Mouse (Mus musculus): ENCODE data around the gene Tesk2. TPM values are rescaled to one million over a fixed set of nuclear protein-coding genes. Genes with fewer than 3 reads are reported as not detected.
"Not testable (repeated sequence)": the region's sequence is repeated elsewhere in the genome, so short reads cannot be mapped to it uniquely, and the experiment has no call there.

Gene Tesk2
- polyA plus RNA-seq, 1 experiment from 2014 or later = 3.2 TPM

GRCm38 (mm10) chr4:116830070-116830368, 109.3 kb downstream of the Tesk2 start:
- H3K27ac ChIP-seq (replicated peaks; ENCODE audit: low read depth, low read length) = peak overlapping the region; percentile 43
- ATAC-seq (ENCODE audit: low FRiP score, low TSS enrichment) (0 out of 2 replicates have a peak, but pooled peaks have one; percentile 48), DNase-seq (peak; percentile 59)
- no peaks in the 10 kb centered on the region for H3K9me3 ChIP-seq (ENCODE audit: control insufficient read depth, low read length)
- H3K27me3 ChIP-seq (ENCODE audit: control insufficient read depth, insufficient read depth, low read length) = no peaks in the 10 kb centered on the region
- H3K4me3 ChIP-seq (replicated peaks; ENCODE audit: low read depth, low read length) = no peak overlapping the region
- no peak overlapping the region for H3K4me2 ChIP-seq (ENCODE audit: low read length)
- WGBS = 4% methylated on average over 6 of the region's 6 CpGs
- H3K4me1 ChIP-seq (ENCODE audit: control insufficient read depth, insufficient read depth, low read length) = peaks cover 9% of the 10 kb centered on the region
- H3K36me3 ChIP-seq (ENCODE audit: control insufficient read depth, insufficient read depth, low read length) = no peaks in the 10 kb centered on the region
- peak overlapping the region; percentile 44 for H3K9ac ChIP-seq (replicated peaks; ENCODE audit: low read length)

- ATAC-seq (ENCODE audit: low FRiP score, low TSS enrichment) (no peak), DNase-seq (no peak)
- no peaks in the 10 kb centered on the region for H3K36me3 ChIP-seq (ENCODE audit: control insufficient read depth, insufficient read depth, low read length)
- 6% methylated on average over 2 of the region's 2 CpGs for WGBS
- no peak overlapping the region for H3K9ac ChIP-seq (replicated peaks; ENCODE audit: low read length)
- H3K4me1 ChIP-seq (ENCODE audit: control insufficient read depth, insufficient read depth, low read length) = no peaks in the 10 kb centered on the region
- no peaks in the 10 kb centered on the region for H3K9me3 ChIP-seq (ENCODE audit: control insufficient read depth, low read length)
- H3K27me3 ChIP-seq (ENCODE audit: control insufficient read depth, insufficient read depth, low read length) = no peaks in the 10 kb centered on the region
- no peak overlapping the region for H3K4me2 ChIP-seq (ENCODE audit: low read length)
- no peak overlapping the region for H3K27ac ChIP-seq (replicated peaks; ENCODE audit: low read depth, low read length)
- H3K4me3 ChIP-seq (replicated peaks; ENCODE audit: low read depth, low read length) = no peak overlapping the region
Measured at GRCm38 (mm10) chr4:116838999-116839398, 118.3 kb downstream of the Tesk2 start.

- ATAC-seq (ENCODE audit: low FRiP score, low TSS enrichment); H3K4me2 ChIP-seq (ENCODE audit: low read length); H3K27ac ChIP-seq (replicated peaks; ENCODE audit: low read depth, low read length); H3K9me3 ChIP-seq (ENCODE audit: control insufficient read depth, low read length); H3K4me3 ChIP-seq (replicated peaks; ENCODE audit: low read depth, low read length); H3K36me3 ChIP-seq (ENCODE audit: control insufficient read depth, insufficient read depth, low read length); H3K4me1 ChIP-seq (ENCODE audit: control insufficient read depth, insufficient read depth, low read length); H3K27me3 ChIP-seq (ENCODE audit: control insufficient read depth, insufficient read depth, low read length); H3K9ac ChIP-seq (replicated peaks; ENCODE audit: low read length); DNase-seq: not testable (repeated sequence)
- WGBS = 44% methylated on average over 20 of the region's 29 CpGs
Measured at GRCm38 (mm10) chr4:116840096-116840495, 119.3 kb downstream of the Tesk2 start.

GRCm38 (mm10) chr4:116840841-116841240, 120.1 kb downstream of the Tesk2 start:
- ATAC-seq (ENCODE audit: low FRiP score, low TSS enrichment) (no peak), DNase-seq (no peak)
- no peak overlapping the region for H3K4me2 ChIP-seq (ENCODE audit: low read length)

GRCm38 (mm10) chr4:116844324-116844723, 123.6 kb downstream of the Tesk2 start:
- no peak overlapping the region for H3K27ac ChIP-seq (replicated peaks; ENCODE audit: low read depth, low read length)
- H3K4me3 ChIP-seq (replicated peaks; ENCODE audit: low read depth, low read length) = no peak overlapping the region
- 97% methylated on average over 3 of the region's 3 CpGs for WGBS
- DNase-seq = no peak
- no peaks in the 10 kb centered on the region for H3K9me3 ChIP-seq (ENCODE audit: control insufficient read depth, low read length)
- H3K27me3 ChIP-seq (ENCODE audit: control insufficient read depth, insufficient read depth, low read length) = no peaks in the 10 kb centered on the region
- H3K4me2 ChIP-seq (ENCODE audit: low read length) = no peak overlapping the region
- H3K4me1 ChIP-seq (ENCODE audit: control insufficient read depth, insufficient read depth, low read length) = no peaks in the 10 kb centered on the region
- no peak overlapping the region for H3K9ac ChIP-seq (replicated peaks; ENCODE audit: low read length)
- no peaks in the 10 kb centered on the region for H3K36me3 ChIP-seq (ENCODE audit: control insufficient read depth, insufficient read depth, low read length)
- ATAC-seq (ENCODE audit: low FRiP score, low TSS enrichment) = no peak

More at GRCm38 (mm10) chr4:116840841-116841240, 120.1 kb downstream of the Tesk2 start:
- no peaks in the 10 kb centered on the region for H3K9me3 ChIP-seq (ENCODE audit: control insufficient read depth, low read length)
- no peaks in the 10 kb centered on the region for H3K27me3 ChIP-seq (ENCODE audit: control insufficient read depth, insufficient read depth, low read length)
- H3K4me3 ChIP-seq (replicated peaks; ENCODE audit: low read depth, low read length) = no peak overlapping the region
- 90% methylated on average over 6 of the region's 6 CpGs for WGBS
- no peaks in the 10 kb centered on the region for H3K36me3 ChIP-seq (ENCODE audit: control insufficient read depth, insufficient read depth, low read length)
- no peak overlapping the region for H3K27ac ChIP-seq (replicated peaks; ENCODE audit: low read depth, low read length)
- no peak overlapping the region for H3K9ac ChIP-seq (replicated peaks; ENCODE audit: low read length)
- H3K4me1 ChIP-seq (ENCODE audit: control insufficient read depth, insufficient read depth, low read length) = no peaks in the 10 kb centered on the region

- ATAC-seq (ENCODE audit: low FRiP score, low TSS enrichment) = no peak
- 74% methylated on average over 3 of the region's 3 CpGs for whole genome bisulfite sequencing
Measured at GRCm38 (mm10) chr4:116849901-116850300, 129.2 kb downstream of the Tesk2 start.

GRCm38 (mm10) chr4:116854286-116854685, 133.5 kb downstream of the Tesk2 start:
- peak; percentile 29 for DNase-seq
- H3K4me3 ChIP-seq (replicated peaks; ENCODE audit: low read depth, low read length) = no peak overlapping the region
- WGBS = 15% methylated on average over 2 of the region's 2 CpGs
- no peak overlapping the region for H3K27ac ChIP-seq (replicated peaks; ENCODE audit: low read depth, low read length)
- H3K4me2 ChIP-seq (ENCODE audit: low read length) = no peak overlapping the region
- H3K36me3 ChIP-seq (ENCODE audit: control insufficient read depth, insufficient read depth, low read length) = no peaks in the 10 kb centered on the region
- peaks cover 6% of the 10 kb centered on the region; the same call in 1 of the 2 replicates for H3K4me1 ChIP-seq (ENCODE audit: control insufficient read depth, insufficient read depth, low read length)
- no peak for ATAC-seq (ENCODE audit: low FRiP score, low TSS enrichment)
- H3K9ac ChIP-seq (replicated peaks; ENCODE audit: low read length) = no peak overlapping the region
- no peaks in the 10 kb centered on the region for H3K9me3 ChIP-seq (ENCODE audit: control insufficient read depth, low read length)
- H3K27me3 ChIP-seq (ENCODE audit: control insufficient read depth, insufficient read depth, low read length) = no peaks in the 10 kb centered on the region

More at GRCm38 (mm10) chr4:116849901-116850300, 129.2 kb downstream of the Tesk2 start:
- Histone ChIP-seq H3K4me2 (ENCODE audit: low read length) (no peak overlapping the region), H3K4me1 (ENCODE audit: control insufficient read depth, insufficient read depth, low read length) (peaks cover 6% of the 10 kb centered on the region; the same call in 1 of the 2 replicates), H3K27me3 (ENCODE audit: control insufficient read depth, insufficient read depth, low read length) (no peaks in the 10 kb centered on the region), H3K36me3 (ENCODE audit: control insufficient read depth, insufficient read depth, low read length) (no peaks in the 10 kb centered on the region), H3K9me3 (ENCODE audit: control insufficient read depth, low read length) (no peaks in the 10 kb centered on the region), H3K9ac (replicated peaks; ENCODE audit: low read length) (no peak overlapping the region), H3K4me3 (replicated peaks; ENCODE audit: low read depth, low read length) (no peak overlapping the region), H3K27ac (replicated peaks; ENCODE audit: low read depth, low read length) (no peak overlapping the region)
- peak; percentile 13 for DNase-seq

Other genes starting within 250 kb of the Tesk2 start
- 4.5 and 5.3 TPM in 2 replicates for gene Ipp, start 213.4 kb upstream of the Tesk2 start, polyA plus RNA-seq (2014; fragmentation: Nextera tagmentation; extraction: Ambion mirVana)
- gene Tmem69, start 165.0 kb upstream of the Tesk2 start, polyA plus RNA-seq (2014; fragmentation: Nextera tagmentation; extraction: Ambion mirVana) = 27.1 and 33.3 TPM in 2 replicates
- 18.8 and 27.6 TPM in 2 replicates for gene Gpbp1l1, start 163.3 kb upstream of the Tesk2 start, polyA plus RNA-seq (2014; fragmentation: Nextera tagmentation; extraction: Ambion mirVana)
- 5.4 and 5.9 TPM in 2 replicates for gene Ccdc17, start 124.3 kb upstream of the Tesk2 start, polyA plus RNA-seq (2014; fragmentation: Nextera tagmentation; extraction: Ambion mirVana)
- 94.4 and 110 TPM in 2 replicates for gene Nasp, start 93.0 kb upstream of the Tesk2 start, polyA plus RNA-seq (2014; fragmentation: Nextera tagmentation; extraction: Ambion mirVana)
- gene Akr1a1, start 69.3 kb upstream of the Tesk2 start, polyA plus RNA-seq (2014; fragmentation: Nextera tagmentation; extraction: Ambion mirVana) = 638 and 660 TPM in 2 replicates
- 378 and 430 TPM in 2 replicates for gene Prdx1, start 35.4 kb upstream of the Tesk2 start, polyA plus RNA-seq (2014; fragmentation: Nextera tagmentation; extraction: Ambion mirVana)
- 16.3 and 20.6 TPM in 2 replicates for gene Mmachc, start 12.5 kb upstream of the Tesk2 start, polyA plus RNA-seq (2014; fragmentation: Nextera tagmentation; extraction: Ambion mirVana)
- 11.4 and 13.1 TPM in 2 replicates for gene Ccdc163, start 12.4 kb upstream of the Tesk2 start, polyA plus RNA-seq (2014; fragmentation: Nextera tagmentation; extraction: Ambion mirVana)
- 22.6 and 30.4 TPM in 2 replicates for gene Toe1, start 86.7 kb downstream of the Tesk2 start, polyA plus RNA-seq (2014; fragmentation: Nextera tagmentation; extraction: Ambion mirVana)
- gene Mutyh, start 86.8 kb downstream of the Tesk2 start, polyA plus RNA-seq (2014; fragmentation: Nextera tagmentation; extraction: Ambion mirVana) = 3.8 and 5.9 TPM in 2 replicates
- 1.1 and 1.2 TPM in 2 replicates for gene Hpdl, start 100.8 kb downstream of the Tesk2 start, polyA plus RNA-seq (2014; fragmentation: Nextera tagmentation; extraction: Ambion mirVana)
- gene Zswim5, start 156.4 kb downstream of the Tesk2 start, polyA plus RNA-seq (2014; fragmentation: Nextera tagmentation; extraction: Ambion mirVana) = 7.7 and 9.2 TPM in 2 replicates

Measured in midbrain, embryonic 14.5 days (tissue).